Mouse (Mus musculus): ENCODE results near the gene Erc2. TPM values are rescaled to one million over a fixed set of nuclear protein-coding genes. Genes with fewer than 3 reads are reported as not detected.

Gene Erc2
- total RNA-seq, 1 experiment from 2014 or later, result 6.4 TPM

DNA sequence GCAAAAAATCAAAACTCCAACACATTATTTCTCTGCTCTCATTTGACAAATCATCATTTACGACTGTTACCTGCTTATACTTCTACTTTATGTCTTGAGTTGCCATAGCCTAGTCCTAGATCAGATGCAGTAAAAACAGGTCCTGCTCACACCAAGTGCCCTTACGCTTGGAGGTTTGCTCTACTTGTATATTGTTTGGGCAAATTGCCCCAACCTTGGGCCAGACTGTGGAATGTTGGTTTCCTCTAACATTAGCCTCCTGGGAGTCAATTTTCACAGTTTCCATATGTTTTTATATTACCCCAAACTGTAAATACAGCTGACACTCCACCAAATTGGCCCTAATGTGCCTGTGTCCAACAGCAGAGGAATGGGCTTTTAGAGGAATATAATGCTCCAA, 447.6 kb downstream of the Erc2 start:
- no peak for DNase-seq

GRCm38 (mm10) chr14:28072561-28072960, 450.3 kb downstream of the Erc2 start:
- DNase-seq, result peak; percentile 4

GRCm38 (mm10) chr14:28089636-28090443, 467.6 kb downstream of the Erc2 start:
- DNase-seq, result peak; percentile 40

DNA sequence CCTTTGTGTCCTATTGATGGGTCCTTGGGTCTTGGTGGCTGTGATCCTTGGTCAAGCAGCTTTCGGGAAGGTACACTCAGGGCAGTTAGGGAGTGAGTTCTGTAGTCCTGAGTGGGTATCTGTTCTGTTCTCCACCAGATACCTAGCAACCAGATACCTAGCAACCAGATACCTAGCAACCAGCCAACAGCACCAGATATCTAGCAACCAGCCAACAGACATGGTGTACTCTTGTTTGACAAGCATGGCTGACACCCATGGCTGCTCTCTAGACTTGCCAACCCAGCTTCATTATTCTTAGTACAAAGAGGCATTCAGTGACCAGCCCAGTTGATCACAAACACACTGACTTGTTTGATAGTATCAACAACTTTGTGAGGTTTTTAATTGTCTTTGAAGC, 469.1 kb downstream of the Erc2 start:
- no peak for DNase-seq

GRCm38 (mm10) chr14:28093214-28093613, 471.0 kb downstream of the Erc2 start:
- DNase-seq, result peak; percentile 9

GRCm38 (mm10) chr14:28093913-28094312, 471.7 kb downstream of the Erc2 start:
- DNase-seq, result no peak

- DNase-seq, result no peak
Observed at GRCm38 (mm10) chr14:28099084-28099483, 476.9 kb downstream of the Erc2 start.

GRCm38 (mm10) chr14:28113121-28113520, 490.9 kb downstream of the Erc2 start:
- no peak for DNase-seq

DNA sequence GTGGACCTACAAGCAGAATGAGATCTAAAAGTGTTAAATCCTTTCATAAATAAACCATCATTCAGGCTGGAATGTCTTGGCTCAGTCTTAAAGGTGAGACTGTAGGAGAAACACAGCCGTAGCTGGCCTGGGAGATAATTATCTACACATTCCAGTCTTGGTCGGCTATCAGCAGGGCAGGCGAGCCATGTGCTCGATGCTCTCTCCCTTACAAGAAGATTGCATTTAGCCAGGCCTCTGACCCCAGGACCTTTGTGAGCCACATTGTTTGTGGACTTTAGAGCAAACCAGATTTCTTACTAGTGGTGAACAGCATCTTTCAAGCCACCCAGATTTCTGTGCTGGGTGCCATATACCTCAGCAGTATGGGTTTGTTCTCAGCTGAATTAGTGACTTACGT, 498.6 kb downstream of the Erc2 start:
- DNase-seq, result no peak

- no peak for DNase-seq
Observed at GRCm38 (mm10) chr14:28126842-28127241, 504.6 kb downstream of the Erc2 start.

DNA sequence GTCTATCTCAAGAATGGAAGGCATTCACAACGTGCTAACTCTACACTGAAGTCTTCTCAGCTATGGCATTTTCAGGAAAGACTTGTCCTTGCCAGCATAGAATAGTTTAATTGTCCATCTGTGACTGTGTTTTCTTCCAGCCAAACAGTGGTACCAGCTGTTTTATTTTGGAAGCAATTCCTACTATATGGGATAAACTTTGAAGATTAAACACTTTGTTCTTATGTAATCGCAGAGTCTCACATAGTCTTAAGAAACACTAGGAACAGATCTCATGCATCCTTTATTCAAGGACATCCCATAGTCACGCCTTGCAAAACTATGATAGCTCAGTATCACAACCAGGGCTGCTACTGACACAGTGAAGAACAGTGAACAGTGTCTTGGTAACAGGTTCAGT, 506.8 kb downstream of the Erc2 start:
- no peak for DNase-seq

GRCm38 (mm10) chr14:28143998-28144397, 521.8 kb downstream of the Erc2 start:
- DNase-seq, result no peak

DNA sequence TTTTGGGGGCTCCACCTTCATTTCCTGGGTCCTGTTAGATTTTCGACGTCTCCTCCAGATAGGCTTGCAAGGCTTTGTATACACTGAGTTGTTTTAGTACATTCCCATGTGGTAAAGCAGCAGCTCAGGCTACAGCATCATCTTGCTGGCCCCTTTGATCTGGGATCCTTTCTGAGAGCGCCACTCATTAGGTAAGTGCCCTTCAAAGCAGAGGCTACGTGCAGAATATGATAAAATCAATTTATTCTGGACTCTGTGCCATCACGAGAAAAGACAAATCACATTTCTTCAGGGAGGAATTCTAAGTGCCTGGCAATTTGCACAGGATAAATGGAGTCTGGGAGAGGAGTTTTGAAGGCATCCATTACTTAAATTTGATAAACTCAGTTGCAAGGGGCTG, 525.0 kb downstream of the Erc2 start:
- no peak for DNase-seq

GRCm38 (mm10) chr14:28150942-28151341, 528.7 kb downstream of the Erc2 start:
- DNase-seq, result no peak

DNA sequence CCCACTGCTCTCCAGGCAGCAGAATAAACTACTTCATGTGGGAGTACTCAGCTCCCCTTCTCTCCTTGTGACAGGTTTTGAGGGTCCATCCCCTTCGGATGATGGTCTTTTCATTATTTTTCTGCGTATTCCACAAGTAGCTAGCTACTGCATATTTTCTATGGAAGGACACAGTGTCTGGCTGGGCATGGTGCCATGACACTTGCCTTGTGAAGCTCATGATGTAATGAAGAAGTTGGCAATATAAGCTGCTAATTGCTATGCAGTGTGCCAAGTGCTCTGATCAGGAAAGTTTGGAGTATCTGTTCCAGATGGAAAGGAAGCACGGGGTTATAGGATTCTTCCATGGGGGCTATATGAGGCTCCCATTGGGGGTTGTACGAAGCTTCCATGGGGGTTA, 533.5 kb downstream of the Erc2 start:
- DNase-seq, result peak; percentile 38

- DNase-seq, result no peak
Observed at GRCm38 (mm10) chr14:28160852-28161251, 538.6 kb downstream of the Erc2 start.

- DNase-seq, result peak; percentile 37
Observed at GRCm38 (mm10) chr14:28164642-28165408, 542.6 kb downstream of the Erc2 start.

- no peak for DNase-seq
Observed at GRCm38 (mm10) chr14:28165621-28166211, 543.5 kb downstream of the Erc2 start.

DNA sequence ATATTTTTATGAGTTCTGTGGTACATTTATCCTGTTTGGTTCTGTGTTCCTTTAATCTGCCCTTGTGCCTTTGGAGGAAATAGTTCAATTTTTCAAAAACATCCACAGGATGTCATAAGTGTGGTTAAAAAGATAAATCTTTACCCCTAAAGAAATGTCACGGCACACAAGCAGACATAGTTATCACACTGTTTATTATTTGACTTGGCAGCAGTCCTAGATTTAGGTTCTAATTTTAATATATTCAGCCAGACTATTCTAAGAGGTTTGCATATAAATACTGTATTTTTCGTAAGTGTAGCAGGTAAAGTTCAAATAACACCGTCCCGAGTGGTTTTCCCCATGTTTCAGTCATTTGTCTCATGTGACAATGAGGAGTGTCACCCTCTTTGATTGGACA, 548.5 kb downstream of the Erc2 start:
- no peak for DNase-seq

- no peak for DNase-seq
Observed at GRCm38 (mm10) chr14:28171364-28171763, 549.1 kb downstream of the Erc2 start.

GRCm38 (mm10) chr14:28173736-28174135, 551.5 kb downstream of the Erc2 start:
- DNase-seq, result no peak

DNA sequence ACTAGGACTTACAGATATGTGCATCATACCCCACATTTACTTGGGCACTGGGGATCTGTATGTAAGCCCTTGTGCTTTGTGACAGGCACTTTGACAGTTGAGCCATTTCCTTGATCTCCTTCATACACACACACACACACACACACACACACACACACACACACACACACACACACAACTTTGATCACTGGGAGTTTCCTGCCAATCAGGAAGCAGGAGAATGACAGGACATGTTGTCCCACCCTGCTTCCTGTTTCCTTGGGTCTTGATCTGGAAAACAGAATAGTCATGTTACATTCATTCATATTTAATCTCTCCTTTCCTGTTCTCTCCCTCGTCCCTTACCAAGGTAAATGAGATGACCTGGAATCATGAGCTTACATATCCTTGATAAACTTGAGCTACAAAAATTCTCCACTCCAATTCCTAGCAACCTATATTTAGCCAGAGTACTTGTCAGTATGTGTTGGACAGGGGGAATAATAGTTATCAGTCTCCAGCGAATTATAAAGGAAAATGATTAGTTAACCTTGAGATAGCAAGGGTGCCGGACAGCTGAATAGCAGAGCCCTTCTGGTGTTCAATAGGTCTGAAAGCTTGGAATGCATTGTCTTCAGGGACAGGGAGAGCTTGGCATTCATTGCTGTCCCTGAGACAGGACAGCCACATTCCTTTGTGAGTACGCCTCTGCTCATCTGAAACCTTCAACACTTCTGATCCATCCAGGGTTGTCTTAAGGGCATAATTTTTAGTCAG, 559.0 kb downstream of the Erc2 start:
- DNase-seq, result no peak
